Mouse (Mus musculus) layer of hippocampus, adult 2 months (tissue): Measurements from ENCODE around the gene Kdelr2. TPM values are rescaled to one million over a fixed set of nuclear protein-coding genes. Genes with fewer than 3 reads are reported as not detected.

Experiments
- DNase-seq, 2 experiments: peaks; one replicate each; pipeline ENCODE4 v3.0.0; 2022; ENCODE audit warnings: low spot score in 2 of 2
- H3K27ac ChIP-seq: fragments of 200-600 bp; 2 replicates; pipeline ENCODE4 v1.8.1; 2022
- H3K4me3 ChIP-seq: fragments of 200-600 bp; 2 replicates; pipeline ENCODE4 v1.8.1; 2022; ENCODE audit warnings: mild to moderate bottlenecking
- CTCF ChIP-seq: fragments of 200-600 bp; conservative IDR thresholded peaks from 2 replicates; pipeline ENCODE4 v1.8.1; 2022; ENCODE audit warnings: antibody characterized with exemption, mild to moderate bottlenecking, moderate library complexity
- long read RNA-seq, 2 experiments: library from polyadenylated mRNA; stranded (forward); transcript quantifications; one replicate each; pipeline ENCODE4 v2.0.0; 2021; ENCODE audit warnings: borderline mapping rate in 2 of 2
- total RNA-seq, 2 experiments: library from RNA; stranded (reverse); gene quantifications; 2 replicates each; pipeline ENCODE4 v1.2.3; 2021

The Kdelr2 gene
- 10 to 100 TPM; 34.3 to 36.2 TPM for total RNA-seq
- long read RNA-seq, experiment 1, transcript Kdelr2-201 (5 exons, 1,829 nt): major isoform, 10 of 10 reads
- long read RNA-seq, experiment 1, partial matches to known transcripts: 0 of 10 reads
- long read RNA-seq, experiment 1, other reads (novel, unspliced or antisense): 0 of 10 reads
- long read RNA-seq, experiment 2, transcript Kdelr2-201 (5 exons, 1,829 nt): major isoform, 12 of 14 reads
- long read RNA-seq, experiment 2, partial matches to known transcripts: 1 of 14 reads
- long read RNA-seq, experiment 2, other reads (novel, unspliced or antisense): 1 of 14 reads

GRCm38 (mm10) chr5:143403221-143404147 is at the start of gene Kdelr2:
TSS of gene Kdelr2 (plus strand) at chr5:143403838.
- DNase-seq: peak; percentile 85 to 86
- peak within 1 kb of the TSS; percentile 91 for H3K4me3 ChIP-seq
- peak within 1 kb of the TSS; percentile 86 for H3K27ac ChIP-seq
- TF ChIP-seq CTCF: peak; percentile 30; the same call in 1 of the 2 replicates

GRCm38 (mm10) chr5:143356017-143356416 is 47.6 kb upstream of the Kdelr2 start:
- Histone ChIP-seq H3K4me3 (no peak overlapping the region), H3K27ac (no peak overlapping the region)
- TF ChIP-seq CTCF: no peak
- DNase-seq: no peak

GRCm38 (mm10) chr5:143356686-143357388 is 46.8 kb upstream of the Kdelr2 start, which contains the start of gene Grid2ip:
TSS of gene Grid2ip (plus strand) at chr5:143357338.
- no peak within 1 kb of the TSS for H3K4me3 ChIP-seq
- no peak for DNase-seq
- TF ChIP-seq CTCF: 0 out of 2 replicates have a peak, but pooled peaks have one; percentile 4

GRCm38 (mm10) chr5:143357564-143357963 is 46.1 kb upstream of the Kdelr2 start:
- no peak for TF ChIP-seq CTCF
- H3K4me3 ChIP-seq: no peak overlapping the region
- H3K27ac ChIP-seq: no peak overlapping the region
- no peak for DNase-seq

More at GRCm38 (mm10) chr5:143356686-143357388, 46.8 kb upstream of the Kdelr2 start, which contains the start of gene Grid2ip:
- H3K27ac ChIP-seq: no peak within 1 kb of the TSS

GRCm38 (mm10) chr5:143359263-143359662 is 44.4 kb upstream of the Kdelr2 start:
- Histone ChIP-seq H3K4me3 (no peak overlapping the region), H3K27ac (no peak overlapping the region)
- peak; percentile 48 for TF ChIP-seq CTCF
- no peak for DNase-seq

- H3K27ac ChIP-seq: no peak overlapping the region
- no peak for DNase-seq
- peak; percentile 59 for TF ChIP-seq CTCF
- no peak overlapping the region for H3K4me3 ChIP-seq
Observed at GRCm38 (mm10) chr5:143360000-143360399, 43.6 kb upstream of the Kdelr2 start.

GRCm38 (mm10) chr5:143361428-143361827 is 42.2 kb upstream of the Kdelr2 start:
- TF ChIP-seq CTCF: no peak
- Histone ChIP-seq H3K27ac (no peak overlapping the region), H3K4me3 (no peak overlapping the region)
- no peak for DNase-seq

GRCm38 (mm10) chr5:143363678-143364615 is 39.7 kb upstream of the Kdelr2 start:
- Histone ChIP-seq H3K27ac (no peak overlapping the region), H3K4me3 (peak overlapping the region; percentile 56)
- no peak for TF ChIP-seq CTCF
- DNase-seq: no peak

GRCm38 (mm10) chr5:143367931-143368330 is 35.7 kb upstream of the Kdelr2 start:
- Histone ChIP-seq H3K4me3 (no peak overlapping the region), H3K27ac (no peak overlapping the region)
- no peak for TF ChIP-seq CTCF
- DNase-seq: no peak

- Histone ChIP-seq H3K4me3 (peak overlapping the region; percentile 36), H3K27ac (no peak overlapping the region)
- DNase-seq: no peak
- no peak for TF ChIP-seq CTCF
Observed at GRCm38 (mm10) chr5:143369611-143370255, 33.9 kb upstream of the Kdelr2 start.
